Mouse (Mus musculus) forebrain, postnatal 0 days (tissue): ENCODE data around the gene Sned1. TPM values are rescaled to one million over a fixed set of nuclear protein-coding genes. Genes with fewer than 3 reads are reported as not detected.

ENCODE experiments used
- ATAC-seq: fragments of 200-750 bp; cut with Nextera tagmentation; 2 replicates; pipeline ENCODE4 v1.8.0; 2017; ENCODE audit warnings: mild to moderate bottlenecking, moderate library complexity
- DNase-seq: peaks from one replicate; pipeline ENCODE4 v3.0.0-alpha.2; 2015
- H3K27ac ChIP-seq: fragments of 300-500 bp; sonication (generic); 2 replicates; pipeline ENCODE4 v1.5.1; 2014; ENCODE audit warnings: low read depth, mild to moderate bottlenecking, antibody characterized with exemption, low read length, moderate library complexity, mixed read lengths
- H3K27me3 ChIP-seq: fragments of 300-500 bp; sonication (generic); 2 replicates; pipeline ENCODE4 v1.6.1; 2014; ENCODE audit warnings: mild to moderate bottlenecking, low read length, mixed read lengths; ENCODE audit not compliant: insufficient read depth
- H3K36me3 ChIP-seq: fragments of 300-500 bp; sonication (generic); 2 replicates; pipeline ENCODE4 v1.6.1; 2014; ENCODE audit warnings: mild to moderate bottlenecking, moderate library complexity; ENCODE audit not compliant: insufficient read depth
- H3K4me1 ChIP-seq: fragments of 300-500 bp; sonication (generic); 2 replicates; pipeline ENCODE4 v1.6.1; 2014; ENCODE audit warnings: antibody characterized with exemption; ENCODE audit not compliant: insufficient read depth
- H3K4me2 ChIP-seq: fragments of 300-500 bp; sonication (generic); 2 replicates; pipeline ENCODE4 v1.6.1; 2014; ENCODE audit warnings: low read depth, mild to moderate bottlenecking, moderate library complexity
- H3K4me3 ChIP-seq: fragments of 300-500 bp; sonication (generic); 2 replicates; pipeline ENCODE4 v1.5.1; 2014; ENCODE audit warnings: low read depth, low read length, mixed read lengths
- H3K9ac ChIP-seq: fragments of 300-500 bp; sonication (generic); 2 replicates; pipeline ENCODE4 v1.6.1; 2014; ENCODE audit warnings: mild to moderate bottlenecking
- H3K9me3 ChIP-seq: fragments of 300-500 bp; sonication (generic); 2 replicates; pipeline ENCODE4 v1.6.1; 2016; ENCODE audit warnings: low read length
- CTCF ChIP-seq: sonication (generic); IDR thresholded peaks from 2 replicates; pipeline ENCODE4 v1.5.1; 2016; ENCODE audit warnings: antibody characterized with exemption, control low read depth, low read depth
- WGBS: fragments of 180-500 bp; shearing (Covaris S2); extraction: QIAGEN DNeasy Blood & Tissue Kit; methylation state at CpG from one replicate; pipeline ENCODE4 v1.1.7; 2014; 5-methylcytosine and 5-hydroxymethylcytosine counted together
- polyA plus RNA-seq: library from polyadenylated mRNA; unstranded; fragments of >200 nt; fragmentation: Nextera tagmentation; extraction: Ambion mirVana; gene quantifications from 2 replicates; pipeline ENCODE4 v1.2.1, GENCODE M21; 2015
- total RNA-seq: library from RNA; depleted of rRNA; stranded (reverse); fragments of >200 nt; gene quantifications from 2 replicates; pipeline ENCODE4 v1.2.3, GENCODE M21; 2014

The Sned1 gene
- total and polyA plus RNA-seq, 2 experiments from 2014 or later: 2.8 to 10.6 TPM

DNA sequence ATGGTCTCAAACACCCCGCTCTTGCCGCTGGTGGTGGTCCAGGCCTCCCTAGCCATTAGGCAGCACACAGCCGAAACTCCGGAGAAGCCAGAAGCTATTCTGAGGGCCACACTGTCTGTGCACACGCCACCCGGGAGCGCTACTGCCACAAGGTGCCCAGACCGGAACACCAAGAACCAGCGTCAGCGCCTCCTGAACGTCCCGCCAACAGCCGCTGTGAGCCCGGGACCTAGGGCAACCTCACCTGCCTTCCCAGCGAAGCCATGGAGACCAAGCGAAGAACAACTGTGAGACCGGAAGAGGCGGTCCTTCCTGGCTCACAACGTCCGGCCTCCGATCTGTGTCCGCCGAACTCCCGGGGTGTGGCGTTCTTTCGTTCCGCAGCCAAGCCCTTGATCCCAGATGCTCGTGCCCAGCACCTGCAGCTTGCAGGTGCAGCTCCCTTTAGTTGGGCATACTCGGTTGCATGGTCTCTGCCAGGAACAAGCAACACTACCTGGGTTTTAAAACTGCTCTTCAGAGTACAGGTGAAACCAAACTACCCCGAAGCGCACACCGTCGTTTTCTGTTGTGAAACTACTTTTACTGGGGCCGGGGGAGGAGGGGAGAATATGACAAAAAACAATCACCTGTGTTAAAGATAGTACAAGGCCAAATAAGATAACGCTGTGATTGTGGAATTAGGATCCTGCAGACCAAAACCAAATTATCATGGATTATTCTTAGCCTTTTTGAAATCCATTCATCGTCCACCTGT, 70.1 kb downstream of the Sned1 start, which contains the start of gene Mterf4:
Mterf4 (minus strand) TSS at position 335 of the 757 bp plus-strand sequence.
- 7% methylated on average over 36 of the region's 36 CpGs for WGBS
- TF ChIP-seq CTCF: peak; percentile 30; the same call in 1 of the 2 replicates
- H3K27ac ChIP-seq: peak within 1 kb of the TSS; percentile 69

DNA sequence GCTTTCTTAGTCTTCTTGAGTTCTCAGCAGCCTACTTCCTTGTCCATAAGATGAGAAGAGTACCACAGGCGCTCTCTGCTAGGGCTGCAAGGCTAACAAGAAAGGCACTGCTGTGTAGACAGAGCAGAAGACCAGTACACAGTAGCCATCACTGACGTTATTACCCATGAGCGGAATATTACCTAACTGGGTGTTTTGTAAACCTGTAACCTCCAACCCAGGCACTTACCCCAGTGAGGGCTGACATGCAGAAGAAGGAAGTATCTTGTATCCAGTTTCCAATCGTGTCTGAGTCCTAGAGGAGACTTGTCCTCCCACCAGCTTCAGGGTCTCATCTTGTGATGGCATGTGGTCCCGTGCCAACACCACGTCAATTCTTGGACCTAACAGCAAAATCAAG, 88.3 kb downstream of the Sned1 start:
- Histone ChIP-seq H3K4me2 (no peak overlapping the region), H3K4me1 (no peaks in the 10 kb centered on the region), H3K9me3 (no peaks in the 10 kb centered on the region), H3K9ac (no peak overlapping the region), H3K27ac (no peak overlapping the region), H3K27me3 (no peaks in the 10 kb centered on the region), H3K36me3 (peaks cover 39% of the 10 kb centered on the region), H3K4me3 (no peak overlapping the region)
- WGBS: 94% methylated on average over 6 of the region's 6 CpGs
- DNase-seq: no peak
- no peak for TF ChIP-seq CTCF
- ATAC-seq: no peak

More for the DNA sequence above, 70.1 kb downstream of the Sned1 start, which contains the start of gene Mterf4:
- DNase-seq (peak; percentile 90), ATAC-seq (peak; percentile 99)
- Histone ChIP-seq H3K9ac (peak within 1 kb of the TSS; percentile 72), H3K4me1 (peaks cover 8% of the 10 kb centered on the region), H3K27me3 (no peaks in the 10 kb centered on the region), H3K4me2 (peak within 1 kb of the TSS; percentile 74), H3K36me3 (peaks cover 26% of the 10 kb centered on the region), H3K9me3 (no peaks in the 10 kb centered on the region), H3K4me3 (peak within 1 kb of the TSS; percentile 86)

DNA sequence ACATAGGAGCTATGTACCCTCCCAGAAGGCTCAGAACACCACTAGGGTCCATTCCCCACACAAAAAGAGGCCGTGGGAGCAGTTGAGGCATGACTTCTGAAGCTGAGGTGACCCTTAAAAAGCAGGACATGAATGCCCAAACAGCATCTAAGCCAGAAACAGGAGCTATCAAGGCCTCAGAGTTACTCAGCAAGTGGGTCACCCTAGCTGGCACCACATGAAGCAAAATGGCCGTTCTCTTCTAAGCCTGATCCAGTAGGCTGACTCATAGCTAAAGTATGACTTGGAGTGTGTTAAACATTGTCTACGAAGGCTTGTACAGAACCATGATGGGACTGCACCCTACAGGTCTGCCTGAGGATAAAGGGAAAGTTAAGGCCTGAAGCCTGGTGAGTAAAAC, 90.8 kb downstream of the Sned1 start:
- no peaks in the 10 kb centered on the region for H3K27me3 ChIP-seq
- no peak overlapping the region for H3K27ac ChIP-seq
- H3K4me1 ChIP-seq: no peaks in the 10 kb centered on the region
- H3K4me3 ChIP-seq: no peak overlapping the region
- no peaks in the 10 kb centered on the region for H3K9me3 ChIP-seq
- TF ChIP-seq CTCF: no peak
- no peak overlapping the region for H3K9ac ChIP-seq
- peaks cover 26% of the 10 kb centered on the region for H3K36me3 ChIP-seq
- 92% methylated on average over 3 of the region's 3 CpGs for WGBS
- no peak overlapping the region for H3K4me2 ChIP-seq
- no peak for ATAC-seq
- DNase-seq: no peak

DNA sequence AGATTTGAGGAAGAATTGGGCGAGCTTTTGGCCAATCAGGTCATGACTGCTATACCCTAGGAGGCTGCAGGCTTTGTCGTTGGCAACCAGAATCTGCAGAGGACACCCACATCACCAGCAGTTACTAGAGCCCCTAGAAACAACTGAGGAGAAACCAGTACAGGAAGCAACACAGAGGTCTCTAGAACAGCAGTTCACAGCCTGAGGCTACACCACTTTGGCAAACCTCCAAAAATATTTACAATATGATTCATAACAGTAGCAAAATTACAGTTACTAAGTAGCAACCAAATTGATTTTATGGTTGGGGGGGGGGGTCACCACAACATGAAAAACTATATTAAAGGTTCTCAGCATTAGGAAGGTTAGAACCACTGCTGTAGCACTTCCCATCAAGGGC, 99.0 kb downstream of the Sned1 start:
- H3K27me3 ChIP-seq: no peaks in the 10 kb centered on the region
- no peak overlapping the region for H3K4me2 ChIP-seq
- H3K27ac ChIP-seq: no peak overlapping the region
- H3K4me3 ChIP-seq: no peak overlapping the region
- no peak overlapping the region for H3K9ac ChIP-seq
- no peak for TF ChIP-seq CTCF
- no peaks in the 10 kb centered on the region for H3K9me3 ChIP-seq
- no peaks in the 10 kb centered on the region for H3K4me1 ChIP-seq
- H3K36me3 ChIP-seq: 0 out of 2 replicates have a peak, but pooled peaks cover 19% of the 10 kb centered on the region
- DNase-seq (no peak), ATAC-seq (no peak)
- 85% methylated on average over 2 of the region's 2 CpGs for WGBS

DNA sequence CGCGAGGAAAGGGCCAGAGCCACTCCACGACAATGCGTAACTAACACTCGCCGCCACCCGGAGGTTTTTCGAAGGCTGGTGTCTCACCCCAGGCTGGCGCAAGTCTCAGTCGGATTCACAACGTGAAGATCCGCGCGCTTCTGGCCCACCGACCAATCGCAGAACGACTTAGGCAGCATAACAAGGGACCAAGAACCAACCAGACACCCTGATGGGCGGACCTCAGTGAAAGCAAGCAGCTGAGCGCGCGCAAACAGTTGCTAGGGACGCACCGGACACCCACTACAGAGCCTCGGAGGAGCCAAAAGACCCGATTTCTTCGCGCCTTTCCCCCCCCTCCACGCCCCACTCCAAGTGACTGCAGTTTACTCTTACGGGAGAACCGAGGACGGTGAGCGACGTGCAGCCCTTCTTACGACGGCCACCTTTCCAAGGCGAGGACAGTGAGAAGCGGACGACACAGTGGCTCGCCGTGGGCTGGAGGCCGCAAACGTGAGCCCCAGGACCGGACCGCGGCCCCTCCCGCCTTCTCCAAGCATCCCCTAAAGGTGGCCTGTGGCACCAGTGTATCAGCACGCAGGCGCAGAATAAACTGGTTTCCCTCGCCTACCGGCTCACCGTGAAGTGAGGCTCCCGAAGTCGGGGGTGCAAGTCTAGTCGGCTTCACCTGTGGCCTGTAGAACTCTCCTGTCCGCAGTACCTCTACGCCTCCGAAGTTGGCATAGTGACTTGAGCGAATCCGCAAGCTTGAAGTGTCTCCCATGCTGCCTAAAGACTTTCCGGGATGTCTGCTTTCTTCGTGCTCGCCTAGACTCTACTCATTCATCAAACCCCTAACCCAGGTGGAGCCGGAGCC, 107.2 kb downstream of the Sned1 start, which contains the start of the genes Ppp1r7 and Pask:
Ppp1r7 (plus strand) TSS at position 207 of the 856 bp plus-strand sequence.
Pask (minus strand) TSS at position 835 of the 856 bp plus-strand sequence.
- H3K27ac ChIP-seq: peak within 1 kb of the TSS; percentile 58
- peaks cover 5% of the 10 kb centered on the region; the same call in 1 of the 2 replicates for H3K36me3 ChIP-seq
- ATAC-seq (peak; percentile 94), DNase-seq (peak; percentile 97)
- no peaks in the 10 kb centered on the region for H3K27me3 ChIP-seq
- peak within 1 kb of the TSS; percentile 63 for H3K9ac ChIP-seq
- H3K4me3 ChIP-seq: peak within 1 kb of the TSS; percentile 69
- H3K9me3 ChIP-seq: no peaks in the 10 kb centered on the region
- peak within 1 kb of the TSS; percentile 95 for H3K4me2 ChIP-seq
- peaks cover 10% of the 10 kb centered on the region; the same call in 1 of the 2 replicates for H3K4me1 ChIP-seq
- no peak for TF ChIP-seq CTCF
- 2% methylated on average over 63 of the region's 63 CpGs for WGBS

DNA sequence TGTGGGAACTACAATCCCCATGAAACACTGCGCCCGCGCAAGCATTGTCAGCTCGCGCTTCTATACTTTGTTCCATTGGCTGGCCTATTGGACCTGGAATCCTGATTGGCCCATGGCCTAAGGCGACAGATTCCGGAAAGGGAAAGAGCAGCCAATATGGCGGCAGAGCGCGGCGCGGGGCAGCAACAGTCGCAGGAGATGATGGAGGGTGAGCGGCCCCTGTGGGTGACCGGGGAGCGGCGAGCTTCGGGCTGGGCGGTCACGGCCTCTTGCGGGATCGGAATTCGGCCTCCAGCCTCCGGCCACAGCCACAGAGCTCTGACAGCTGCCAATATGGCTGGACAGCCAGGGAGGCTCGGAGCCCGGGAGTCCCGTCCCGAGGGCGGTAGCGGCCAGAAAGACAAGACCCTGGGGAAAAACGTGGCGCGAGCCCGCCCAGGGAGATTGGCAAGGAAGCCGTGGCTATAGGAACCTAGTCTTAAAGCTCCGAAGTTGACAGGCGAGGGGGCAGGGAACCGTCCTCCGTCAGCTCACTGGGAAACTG, 107.9 kb downstream of the Sned1 start:
- H3K27me3 ChIP-seq: no peaks in the 10 kb centered on the region
- DNase-seq (peak; percentile 98), ATAC-seq (peak; percentile 98)
- peaks cover 11% of the 10 kb centered on the region; the same call in 1 of the 2 replicates for H3K36me3 ChIP-seq
- H3K4me2 ChIP-seq: peak overlapping the region; percentile 95
- 2% methylated on average over 39 of the region's 39 CpGs for WGBS
- H3K4me3 ChIP-seq: peak overlapping the region; percentile 69
- H3K4me1 ChIP-seq: peaks cover 10% of the 10 kb centered on the region; the same call in 1 of the 2 replicates
- no peaks in the 10 kb centered on the region for H3K9me3 ChIP-seq
- TF ChIP-seq CTCF: peak; percentile 58
- peak overlapping the region; percentile 63 for H3K9ac ChIP-seq
- peak overlapping the region; percentile 58 for H3K27ac ChIP-seq
